Mouse (Mus musculus) T-helper 1 cell (primary cell): ENCODE measurements around the gene 2010109A12Rik.

ENCODE experiments used
- in situ Hi-C: fragments of 300-600 bp; cut with MboI, MseI; formaldehyde crosslinking; loops from one replicate; pipeline ENCODE4 v1.15.1; 2025; ENCODE audit warnings: high pct_unique_total_duplicates

Gene 2010109A12Rik

GRCm38 (mm10) chr5:93206109-93207005, at the start of gene 2010109A12Rik, which contains the start of gene Ccni:
Gene 2010109A12Rik, plus strand, starts transcription at chr5:93206518.
Gene Ccni, minus strand, starts transcription at chr5:93206495.
- in situ Hi-C loops, result no loop called here

GRCm38 (mm10) chr5:93163541-93163940, 42.8 kb upstream of the 2010109A12Rik start:
- in situ Hi-C loops, result no loop called here

- in situ Hi-C loops, result no loop called here
Measured at GRCm38 (mm10) chr5:93167919-93168516, 38.3 kb upstream of the 2010109A12Rik start.

GRCm38 (mm10) chr5:93168654-93169053, 37.7 kb upstream of the 2010109A12Rik start:
- in situ Hi-C loops, result no loop called here

GRCm38 (mm10) chr5:93171420-93171819, 34.9 kb upstream of the 2010109A12Rik start:
- in situ Hi-C loops, result no loop called here

- in situ Hi-C loops, result no loop called here
Measured at GRCm38 (mm10) chr5:93172536-93172935, 33.8 kb upstream of the 2010109A12Rik start.

- in situ Hi-C loops, result no loop called here
Measured at GRCm38 (mm10) chr5:93174675-93175074, 31.6 kb upstream of the 2010109A12Rik start.

- in situ Hi-C loops, result no loop called here
Measured at GRCm38 (mm10) chr5:93178616-93179015, 27.7 kb upstream of the 2010109A12Rik start.

- in situ Hi-C loops, result no loop called here
Measured at GRCm38 (mm10) chr5:93180252-93180651, 26.1 kb upstream of the 2010109A12Rik start.

- in situ Hi-C loops, result no loop called here
Measured at GRCm38 (mm10) chr5:93183311-93183710, 23.0 kb upstream of the 2010109A12Rik start.

- in situ Hi-C loops, result no loop called here
Measured at GRCm38 (mm10) chr5:93184548-93184947, 21.8 kb upstream of the 2010109A12Rik start.

- in situ Hi-C loops, result no loop called here
Measured at GRCm38 (mm10) chr5:93189607-93190006, 16.7 kb upstream of the 2010109A12Rik start.

- in situ Hi-C loops, result no loop called here
Measured at GRCm38 (mm10) chr5:93190428-93190827, 15.9 kb upstream of the 2010109A12Rik start.

GRCm38 (mm10) chr5:93198232-93198631, 8.1 kb upstream of the 2010109A12Rik start:
- in situ Hi-C loops, result no loop called here

- in situ Hi-C loops, result no loop called here
Measured at GRCm38 (mm10) chr5:93201181-93201580, 5.1 kb upstream of the 2010109A12Rik start.

- in situ Hi-C loops, result no loop called here
Measured at GRCm38 (mm10) chr5:93205371-93206108, 778 bp upstream of the 2010109A12Rik start.

- in situ Hi-C loops, result no loop called here
Measured at GRCm38 (mm10) chr5:93207006-93207348, 659 bp downstream of the 2010109A12Rik start.

- in situ Hi-C loops, result no loop called here
Measured at GRCm38 (mm10) chr5:93207555-93207954, 1.2 kb downstream of the 2010109A12Rik start.

- in situ Hi-C loops, result no loop called here
Measured at GRCm38 (mm10) chr5:93218375-93218774, 12.1 kb downstream of the 2010109A12Rik start.

GRCm38 (mm10) chr5:93221661-93222060, 15.3 kb downstream of the 2010109A12Rik start:
- in situ Hi-C loops, result no loop called here

- in situ Hi-C loops, result no loop called here
Measured at GRCm38 (mm10) chr5:93224549-93224948, 18.2 kb downstream of the 2010109A12Rik start.

GRCm38 (mm10) chr5:93227157-93227556, 20.8 kb downstream of the 2010109A12Rik start:
- in situ Hi-C loops, result no loop called here
